11 mouse cellular contexts compared by ENCODE assay signal in the genomic region with DNA sequence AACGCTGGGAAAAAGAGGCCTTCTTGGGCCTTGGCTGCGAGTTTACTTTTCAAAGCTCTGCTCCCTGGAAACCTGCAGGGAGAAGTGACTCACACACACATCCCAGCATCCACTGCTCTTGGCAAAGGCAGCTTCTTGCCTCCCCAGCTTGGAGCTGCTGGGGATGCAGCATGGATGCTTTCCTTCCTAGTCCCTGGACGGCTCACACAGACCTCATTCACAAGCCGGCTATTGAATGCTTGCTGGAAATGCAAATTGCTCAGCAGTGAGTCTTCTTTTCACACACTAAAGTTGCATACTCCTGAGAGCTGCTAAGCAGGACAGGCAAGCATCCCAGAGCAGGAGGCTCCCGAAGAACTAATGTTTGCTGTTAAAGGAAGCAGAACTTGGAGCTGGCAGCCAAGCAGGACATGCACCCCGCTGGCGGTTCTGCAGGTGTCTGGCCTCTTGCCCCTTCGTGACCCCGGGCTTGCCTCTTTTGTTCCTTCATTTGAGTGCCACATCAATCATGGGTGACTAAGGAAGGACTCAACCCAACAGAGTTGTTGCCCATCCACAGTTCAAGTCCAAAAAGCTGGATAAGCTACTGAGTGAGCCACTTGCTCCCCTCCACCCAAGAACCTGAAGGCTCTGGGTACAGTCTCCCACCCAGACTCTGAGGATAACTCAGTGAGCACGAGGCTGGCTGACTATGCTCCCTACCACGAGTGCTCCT. TPM values are rescaled to one million over a fixed set of nuclear protein-coding genes. Genes with fewer than 3 reads are reported as not detected.
DNase-seq lines count a peak whose midpoint lies in the region; ATAC-seq and TF ChIP-seq lines count a peak whose summit lies in the region.
"Had no signal": no experiment of that assay in that cellular context is flagged by ENCODE, and none has a peak within 500 bp of the region (broad histone marks: within the 10 kb centered on the region; RNA-seq: fewer than 3 reads in every experiment).

No protein-coding gene starts in this region.

- no peaks in the 10 kb centered on the region for H3K27me3 ChIP-seq in ES-Bruce4 (ENCODE audit: control insufficient read depth, insufficient read depth, low read length, poor library complexity, severe bottlenecking)
- no peaks in the 10 kb centered on the region; the same call in 1 of the 2 replicates for H3K27me3 ChIP-seq in cerebellum, adult 2 months (ENCODE audit: control insufficient read depth, insufficient read depth, low read length)
- no peaks in the 10 kb centered on the region for H3K27me3 ChIP-seq in hindbrain, embryonic 12.5 days
- no peaks in the 10 kb centered on the region for H3K27me3 ChIP-seq in midbrain, embryonic 13.5 days

- no peak for TF ChIP-seq EP300 in ES-Bruce4 (IDR thresholded peaks at IDR 0.05; ENCODE audit: insufficient read depth, low read depth, low read length)

- H3K4me1 ChIP-seq in ES-Bruce4 (ENCODE audit: control insufficient read depth, insufficient read depth, low read length): peaks cover 6% of the 10 kb centered on the region
- peaks cover 5% of the 10 kb centered on the region for H3K4me1 ChIP-seq in cerebellum, adult 2 months (ENCODE audit: control insufficient read depth, insufficient read depth, low read length)
- peaks cover 4% of the 10 kb centered on the region; the same call in 1 of the 2 replicates for H3K4me1 ChIP-seq in hindbrain, embryonic 12.5 days
- H3K4me1 ChIP-seq in midbrain, embryonic 13.5 days (replicated peaks): peaks cover 12% of the 10 kb centered on the region; the same call in 1 of the 2 replicates

- DNase-seq in cerebellum, adult 2 months: peak; percentile 39 to 67
- DNase-seq in T-cell, adult 2 months (ENCODE audit: low spot score): no peak
- no peak for DNase-seq in adrenal gland, adult 18-20 months (ENCODE audit: low spot score in 2 of 2)
- no peak for DNase-seq in lung, postnatal 10 days
- DNase-seq: gastrocnemius, postnatal 25 days had no signal

- H3K36me3 ChIP-seq in ES-Bruce4 (ENCODE audit: control insufficient read depth, insufficient read depth, low read length, poor library complexity, severe bottlenecking): no peaks in the 10 kb centered on the region
- H3K36me3 ChIP-seq in hindbrain, embryonic 12.5 days: no peaks in the 10 kb centered on the region
- no peaks in the 10 kb centered on the region for H3K36me3 ChIP-seq in midbrain, embryonic 13.5 days

- ATAC-seq in hindbrain, embryonic 12.5 days (ENCODE audit: low FRiP score): peak; percentile 64
- ATAC-seq in midbrain, embryonic 13.5 days: peak; percentile 78
- no peak for ATAC-seq in monocyte, adult 5-6 weeks (replicated peaks; ENCODE audit: insufficient number of reproducible peaks, low FRiP score, low TSS enrichment, poor library complexity, severe bottlenecking)

- no peak overlapping the region for H3K9ac ChIP-seq in ES-Bruce4 (ENCODE audit: low read depth, poor library complexity, severe bottlenecking)
- H3K9ac ChIP-seq in hindbrain, embryonic 12.5 days: no peak overlapping the region
- no peak overlapping the region for H3K9ac ChIP-seq in midbrain, embryonic 13.5 days (replicated peaks)

- no peak overlapping the region for H3K4me2 ChIP-seq in hindbrain, embryonic 12.5 days (replicated peaks)
- no peak overlapping the region for H3K4me2 ChIP-seq in midbrain, embryonic 13.5 days (replicated peaks)

- TF ChIP-seq POLR2A in ES-Bruce4 (IDR thresholded peaks at IDR 0.05; ENCODE audit: insufficient read depth, low read length): no peak
- TF ChIP-seq POLR2A in cerebellum, adult 2 months (IDR thresholded peaks at IDR 0.05; ENCODE audit: borderline replicate concordance, insufficient read depth, low read length): no peak

- H3K9me3 ChIP-seq in ES-Bruce4 (replicated peaks; ENCODE audit: control insufficient read depth, insufficient read depth, low read length, poor library complexity, severe bottlenecking): no peaks in the 10 kb centered on the region
- H3K9me3 ChIP-seq in hindbrain, embryonic 12.5 days (replicated peaks): no peaks in the 10 kb centered on the region
- H3K9me3 ChIP-seq in midbrain, embryonic 13.5 days: no peaks in the 10 kb centered on the region

- H3K27ac ChIP-seq in ES-Bruce4 (ENCODE audit: insufficient read depth, low read length): peak overlapping the region; percentile 21; the same call in 1 of the 2 replicates
- H3K27ac ChIP-seq in cerebellum, adult 2 months (ENCODE audit: insufficient read depth, low read length): no peak overlapping the region
- H3K27ac ChIP-seq in hindbrain, embryonic 12.5 days: peak overlapping the region; percentile 56
- H3K27ac ChIP-seq in midbrain, embryonic 13.5 days: peak overlapping the region; percentile 74; the same call in 1 of the 2 replicates

- H3K4me3 ChIP-seq in ES-Bruce4 (ENCODE audit: low read depth, low read length): no peak overlapping the region
- no peak overlapping the region for H3K4me3 ChIP-seq in cerebellum, adult 2 months (replicated peaks; ENCODE audit: insufficient read depth, low read depth, low read length)
- H3K4me3 ChIP-seq in hindbrain, embryonic 12.5 days: no peak overlapping the region
- no peak overlapping the region for H3K4me3 ChIP-seq in midbrain, embryonic 13.5 days (replicated peaks)

- no peak for TF ChIP-seq CTCF in ES-Bruce4 (IDR thresholded peaks at IDR 0.05; ENCODE audit: low read depth, low read length)
- no peak for TF ChIP-seq CTCF in cerebellum, adult 2 months (IDR thresholded peaks at IDR 0.05; ENCODE audit: borderline replicate concordance, insufficient read depth, low read depth, low read length)

- 9% methylated on average over 11 of the region's 11 CpGs for WGBS in cerebellum, adult 2 months
- WGBS in hindbrain, embryonic 12.5 days: 8% methylated on average over 11 of the region's 11 CpGs
- 12% methylated on average over 11 of the region's 11 CpGs for WGBS in midbrain, embryonic 13.5 days

RNA-seq across cellular contexts. Expression of a gene that starts 13.2 kb away (rescaled TPM):
- polyA plus RNA-seq in ES-Bruce4 (2011; ENCODE audit: insufficient read depth, insufficient read length, low read depth, missing spikeins): 0.42 TPM in 1 of 2 replicates, not detected in the other
- 6.0 and 6.9 TPM in 2 replicates for polyA plus RNA-seq in cerebellum, adult 2 months (2012; rRNA removed)
- 0.39 and 1.5 TPM in 2 replicates for polyA plus RNA-seq in hindbrain, embryonic 12.5 days (2016; fragmentation: Nextera tagmentation; extraction: Ambion mirVana)
- 2.3 and 2.5 TPM in 2 replicates for polyA plus RNA-seq in midbrain, embryonic 13.5 days (2015; fragmentation: Nextera tagmentation; extraction: Ambion mirVana)
- total RNA-seq in monocyte, adult 5-6 weeks (2017): 0.21 TPM in 1 of 3 replicates, not detected in the others
- total RNA-seq in adrenal gland, adult 18-20 months (2021): under 1 TPM in 1 of 2 experiments, not detected in 1; 0.13 TPM
- total RNA-seq: gastrocnemius, postnatal 25 days had no signal

RNA-seq across cellular contexts. Expression of a gene that starts 15.8 kb away (rescaled TPM):
- polyA plus RNA-seq in ES-Bruce4 (2011; ENCODE audit: insufficient read depth, insufficient read length, low read depth, missing spikeins): not detected in 2 replicates
- 0.95 and 1.0 TPM in 2 replicates for polyA plus RNA-seq in cerebellum, adult 2 months (2012; rRNA removed)
- 0.25 TPM in 1 of 2 replicates, not detected in the other for polyA plus RNA-seq in hindbrain, embryonic 12.5 days (2016; fragmentation: Nextera tagmentation; extraction: Ambion mirVana)
- polyA plus RNA-seq in midbrain, embryonic 13.5 days (2015; fragmentation: Nextera tagmentation; extraction: Ambion mirVana): 0.27 TPM in 1 of 2 replicates, not detected in the other
- not detected in 3 replicates for total RNA-seq in monocyte, adult 5-6 weeks (2017)
- total RNA-seq in adrenal gland, adult 18-20 months (2021): not detected
- total RNA-seq: gastrocnemius, postnatal 25 days; liver, adult 2 months had no signal
- polyA plus RNA-seq: liver, adult 2 months; stomach, embryonic 14.5 days had no signal

RNA-seq across cellular contexts. Expression of a gene that starts 31.8 kb away (rescaled TPM):
- polyA plus RNA-seq in ES-Bruce4 (2011; ENCODE audit: insufficient read depth, insufficient read length, low read depth, missing spikeins): 174 and 180 TPM in 2 replicates
- 81.1 and 84.2 TPM in 2 replicates for polyA plus RNA-seq in cerebellum, adult 2 months (2012; rRNA removed)
- 196 TPM in 2 replicates for polyA plus RNA-seq in hindbrain, embryonic 12.5 days (2016; fragmentation: Nextera tagmentation; extraction: Ambion mirVana)
- 188 and 201 TPM in 2 replicates for polyA plus RNA-seq in midbrain, embryonic 13.5 days (2015; fragmentation: Nextera tagmentation; extraction: Ambion mirVana)
- total RNA-seq in monocyte, adult 5-6 weeks (2017): 67.2 to 76.2 TPM (median 72.3 TPM) in 3 replicates
- total RNA-seq in adrenal gland, adult 18-20 months (2021): 100 to 1,000 TPM; 120 to 121 TPM

Comparison
In these comparisons a context has a peak if more than half of its experiments do, and no peak if none do; other contexts are left out.
1. DNase-seq: peak in cerebellum, adult 2 months (2 of 2); none in T-cell, adult 2 months (single experiment), adrenal gland, adult 18-20 months (0 of 2) and lung, postnatal 10 days (single experiment).